Mouse (Mus musculus): ENCODE measurements around the gene Arhgap15.
"Not testable (repeated sequence)": the region's sequence is repeated elsewhere in the genome, so short reads cannot be mapped to it uniquely, and the experiment has no call there.

Arhgap15 gene

DNA sequence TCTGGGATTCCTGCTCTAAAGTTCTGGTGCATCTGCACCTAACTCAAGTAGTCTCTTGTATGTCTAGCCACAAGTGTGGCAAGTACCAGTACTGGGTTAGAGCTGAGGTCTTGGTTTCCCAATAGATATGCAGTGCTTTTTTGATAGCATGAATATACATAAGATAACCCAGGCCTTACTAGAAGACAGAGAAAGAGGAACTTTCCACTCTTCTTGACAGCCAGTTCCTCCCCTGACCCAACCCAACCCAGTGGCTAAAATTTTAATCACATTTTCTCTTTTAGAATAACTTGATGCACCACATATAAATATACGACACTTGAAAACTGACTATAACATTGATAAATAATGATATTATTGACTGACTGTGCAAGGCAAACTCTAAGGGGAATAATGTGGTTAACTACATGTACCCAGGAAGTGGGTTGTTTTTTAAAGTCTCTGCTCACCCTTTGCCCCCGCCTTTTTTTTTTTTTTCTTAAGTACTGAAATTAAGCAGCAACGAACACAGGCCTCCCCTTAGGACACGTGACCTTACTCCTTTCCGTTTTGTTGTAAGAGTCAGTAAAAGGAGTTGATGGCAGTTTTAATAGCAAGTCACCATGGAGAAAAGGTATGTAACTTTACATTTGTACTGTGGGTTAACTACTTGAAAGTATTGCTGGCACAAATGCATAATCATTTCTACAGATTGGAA lies at the start of gene Arhgap15:
Gene Arhgap15 (plus strand): TSS at position 538 of the 697 bp plus-strand sequence.
- no peak for DNase-seq

DNA sequence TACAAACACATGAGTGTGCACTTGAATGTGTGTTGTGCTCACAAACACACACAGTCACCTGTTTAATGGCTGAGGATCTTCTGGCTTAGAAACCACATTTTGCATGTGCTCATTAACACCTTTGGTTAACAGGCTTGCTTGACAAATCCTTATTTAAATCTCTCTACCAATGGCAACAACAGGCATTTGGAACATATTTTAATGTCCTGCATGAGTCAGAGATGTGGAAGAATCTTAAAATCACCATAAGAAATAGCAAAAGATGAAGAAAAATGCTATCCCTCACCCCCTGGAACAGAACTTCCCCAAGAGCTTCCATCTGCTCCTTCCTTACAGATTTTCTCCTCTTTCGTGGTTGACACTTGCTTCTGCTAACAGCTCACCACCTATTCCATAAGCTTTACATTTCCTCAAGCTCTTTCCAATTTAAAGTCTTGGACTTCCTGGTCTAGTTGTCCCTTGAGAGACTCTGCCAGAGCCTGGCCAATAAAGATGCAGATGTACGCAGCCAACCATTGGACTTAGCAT lies 35.9 kb upstream of the Arhgap15 start:
- no peak for DNase-seq

DNA sequence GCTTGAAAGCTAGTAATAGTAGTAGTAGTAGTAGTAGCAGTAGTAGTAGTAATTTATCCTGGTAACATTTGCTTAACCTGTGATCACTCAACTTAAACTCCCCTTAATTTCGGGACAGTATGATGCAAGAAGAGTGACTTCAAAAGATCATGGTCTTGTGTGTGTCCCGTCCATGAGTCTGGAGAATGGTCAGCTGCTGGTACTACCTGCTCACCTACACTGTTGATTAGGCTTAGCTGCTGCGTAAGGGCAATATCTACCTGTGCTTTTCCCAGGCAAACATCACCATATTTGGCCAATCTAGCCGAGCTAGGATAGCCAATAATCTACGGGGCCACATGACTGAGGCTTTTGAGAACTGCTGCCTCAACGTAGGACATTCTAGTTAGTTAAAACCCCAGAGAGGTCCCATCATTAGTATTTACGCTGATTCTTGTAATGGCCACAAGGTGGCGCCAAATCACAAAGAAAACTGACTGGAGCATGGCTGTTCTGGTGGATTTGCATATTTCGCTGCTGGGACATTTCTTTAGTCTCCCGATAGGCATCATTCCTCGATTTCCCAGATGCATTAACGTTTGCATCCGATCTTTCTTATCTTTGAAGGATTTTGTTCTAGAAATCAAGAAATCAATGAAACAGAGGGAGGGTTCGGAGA lies 26.0 kb upstream of the Arhgap15 start:
- peak; percentile 70 for DNase-seq

DNA sequence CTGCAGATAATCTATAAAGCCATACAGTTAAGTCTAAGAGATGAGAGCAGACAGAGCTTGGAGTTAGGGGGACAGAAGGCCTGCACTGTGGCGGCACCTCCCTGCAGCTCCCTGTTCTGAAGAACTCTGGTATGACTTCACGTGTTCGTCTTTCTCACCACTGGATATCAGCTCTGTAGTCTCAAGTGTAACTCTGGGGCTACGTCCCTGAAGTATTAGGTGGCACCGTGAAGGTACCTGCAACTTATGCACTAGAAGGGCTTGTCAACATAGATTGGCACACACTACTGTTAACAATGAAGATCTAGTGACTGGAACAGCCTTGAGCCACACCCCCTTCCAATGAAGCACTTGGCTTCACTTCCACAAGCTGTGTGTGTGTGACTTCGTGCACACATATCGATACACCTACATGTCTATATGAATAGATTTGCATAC lies 25.5 kb upstream of the Arhgap15 start:
- DNase-seq: no peak

DNA sequence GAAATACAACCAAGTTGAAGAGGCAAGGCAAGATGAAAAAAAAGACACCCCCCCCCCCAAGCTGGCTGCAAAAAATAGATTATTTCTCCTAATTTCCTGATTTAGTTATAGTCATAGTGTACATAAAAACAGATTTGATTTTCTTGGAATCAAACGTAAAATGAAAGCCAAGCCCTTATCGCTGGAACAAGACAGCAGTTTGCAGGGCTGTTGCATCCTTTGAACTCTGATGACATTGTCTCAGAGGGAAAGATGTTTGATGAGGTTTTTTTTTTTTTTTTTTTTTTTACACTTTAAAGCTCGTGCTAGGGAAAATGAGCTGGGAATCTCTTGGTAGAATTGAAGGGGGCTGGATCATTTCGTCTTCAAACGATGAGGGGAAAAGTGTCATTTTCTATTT lies 21.4 kb upstream of the Arhgap15 start:
- DNase-seq: no peak

DNA sequence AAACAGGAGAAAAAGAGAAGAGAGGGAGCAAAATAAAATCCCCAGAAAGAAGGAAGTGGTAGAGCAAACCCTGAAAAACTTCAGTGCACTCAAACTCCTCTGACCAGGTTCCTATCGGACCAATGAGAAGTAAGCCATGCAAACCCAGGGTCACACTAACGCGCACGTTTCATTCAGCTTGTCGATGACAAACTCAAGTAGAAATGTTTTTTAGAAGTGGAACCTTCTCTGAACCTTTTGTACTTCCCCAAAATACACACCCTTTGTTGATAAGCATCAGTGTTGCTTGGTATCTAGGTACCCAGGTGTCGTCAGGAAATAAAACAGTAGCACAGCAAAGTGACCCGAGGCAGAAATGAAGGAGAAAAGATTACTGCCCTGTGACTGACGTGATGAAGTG lies 20.9 kb upstream of the Arhgap15 start:
- DNase-seq: no peak

DNA sequence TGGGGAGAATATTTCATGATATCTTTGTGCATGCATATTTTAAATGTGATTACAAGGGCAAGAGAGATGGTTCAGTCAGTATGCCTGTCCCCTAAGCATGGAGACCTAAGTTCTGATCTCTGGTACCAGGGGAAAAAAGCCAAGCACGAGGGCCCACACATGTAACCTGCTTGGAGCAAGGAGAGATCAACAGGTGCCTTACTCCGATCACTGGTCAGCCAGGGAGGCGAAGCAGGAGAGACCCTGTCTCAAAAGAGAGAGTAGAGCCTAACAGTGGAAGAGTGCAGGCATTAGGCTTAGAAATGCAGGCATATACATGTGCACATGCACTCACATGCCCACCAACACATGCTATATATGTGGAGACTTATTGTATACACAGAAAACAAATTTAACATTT lies 19.8 kb upstream of the Arhgap15 start:
- DNase-seq: no peak

DNA sequence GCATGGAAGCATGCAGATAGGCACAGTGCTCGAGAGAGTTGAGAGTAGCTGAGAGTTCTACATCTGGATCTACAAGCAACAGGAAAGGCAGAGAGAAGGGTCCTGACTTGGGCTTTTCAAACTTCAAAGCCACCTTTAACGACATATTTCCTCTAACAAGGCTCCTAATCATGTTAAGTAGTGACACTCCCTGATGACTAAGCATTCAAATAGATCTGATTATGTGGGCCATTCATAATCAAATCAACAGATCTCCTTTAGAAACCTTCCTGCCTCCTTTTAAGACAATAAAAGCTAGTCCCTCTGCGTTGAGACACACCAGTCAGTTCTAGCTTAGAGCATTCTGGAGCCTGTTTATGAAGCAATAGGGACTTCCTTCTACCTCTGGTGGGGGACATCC lies 16.2 kb upstream of the Arhgap15 start:
- no peak for DNase-seq

DNA sequence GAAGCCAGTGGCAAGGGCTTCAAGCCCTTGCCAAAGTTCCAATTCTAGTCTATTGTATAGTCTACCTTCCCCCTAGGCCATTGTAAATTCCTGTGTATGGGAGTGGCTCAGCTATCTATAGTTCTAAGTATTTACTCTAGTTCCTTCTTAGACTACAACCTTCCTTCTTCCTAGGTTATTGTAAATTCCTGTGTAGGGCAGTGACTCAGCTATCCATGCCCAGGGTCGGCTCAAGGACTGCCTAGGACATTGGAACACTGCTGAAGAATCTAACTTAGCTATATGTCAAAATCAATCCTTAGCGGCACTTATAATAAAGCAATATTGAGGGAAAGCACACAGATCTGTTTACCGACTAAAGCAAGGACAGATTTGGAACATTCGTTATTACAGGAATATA lies 13.6 kb upstream of the Arhgap15 start:
- not testable (repeated sequence) for DNase-seq

DNA sequence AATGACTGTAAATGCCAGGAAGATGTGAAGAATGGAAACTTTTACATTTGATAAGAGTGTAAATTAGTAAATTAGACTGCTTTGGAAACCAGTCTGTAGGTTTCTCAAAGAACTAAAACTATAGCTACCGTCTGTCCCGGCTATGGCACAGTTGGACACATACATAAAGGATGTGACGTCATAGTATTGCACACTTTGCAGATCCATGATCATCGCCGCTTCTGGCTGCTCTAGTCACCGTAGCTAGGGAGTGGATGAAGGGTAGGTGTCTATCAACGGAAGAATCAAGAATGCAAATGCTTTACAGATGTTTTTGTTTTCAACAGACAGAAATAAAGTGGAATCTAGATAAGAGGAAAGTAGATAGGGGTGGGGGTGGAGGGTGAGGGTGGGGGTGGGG lies 11.1 kb upstream of the Arhgap15 start:
- no peak for DNase-seq

DNA sequence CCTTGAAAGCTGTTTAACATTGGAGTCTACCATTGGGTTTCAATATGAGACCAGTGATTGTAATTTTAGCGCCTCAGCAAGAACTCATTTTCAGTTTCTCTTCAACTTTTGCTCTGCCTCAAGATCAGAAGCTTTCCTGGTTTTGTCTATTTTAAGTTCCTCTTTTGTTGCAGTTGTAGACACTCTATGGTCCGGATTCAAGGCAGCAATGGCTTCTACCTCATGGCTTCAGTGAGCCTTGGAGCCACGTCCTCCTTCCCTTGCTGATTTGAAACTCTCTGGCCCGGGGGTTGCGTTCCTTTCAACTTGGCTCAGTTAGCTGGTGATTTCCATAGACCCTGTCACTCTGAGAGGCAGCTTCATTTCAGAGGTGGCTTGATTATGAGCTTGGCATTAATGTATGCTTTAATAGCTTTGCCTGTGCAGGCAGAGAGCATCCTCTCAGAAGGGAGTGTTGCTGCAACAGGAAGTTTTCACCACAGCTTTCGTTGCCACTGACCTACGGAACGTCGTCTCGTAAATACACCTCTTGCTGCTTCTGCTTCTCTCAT lies 10.0 kb upstream of the Arhgap15 start:
- DNase-seq: no peak

DNA sequence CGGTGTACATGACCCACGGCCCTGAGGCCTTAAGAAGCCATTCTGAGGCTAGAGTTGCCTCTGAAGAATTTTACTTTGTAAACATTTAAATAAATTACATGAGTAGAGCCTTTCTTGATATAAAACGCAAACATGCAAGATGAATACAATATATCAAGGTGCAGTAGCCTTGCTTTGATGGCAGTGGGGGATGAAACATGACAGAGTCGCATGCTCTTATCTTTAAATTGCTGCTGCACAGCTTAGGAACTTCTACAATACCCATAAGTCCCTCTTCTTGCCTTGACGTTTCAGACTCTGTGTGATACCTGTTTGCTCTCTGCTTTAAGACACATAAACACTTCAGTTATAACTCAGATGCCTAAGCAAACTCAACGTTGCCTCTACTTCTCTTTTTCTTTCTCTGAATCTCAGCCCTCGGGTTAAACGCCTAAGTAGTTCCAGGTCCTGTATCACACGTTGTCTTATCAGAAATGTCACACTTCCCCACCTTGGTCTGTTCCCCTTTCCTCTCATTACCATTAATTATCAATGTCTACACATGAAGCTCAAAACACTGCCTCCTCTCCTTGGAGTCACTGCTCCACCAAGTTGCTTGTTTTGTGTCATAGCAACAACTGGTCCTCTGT lies 9.3 kb upstream of the Arhgap15 start:
- DNase-seq: no peak

DNA sequence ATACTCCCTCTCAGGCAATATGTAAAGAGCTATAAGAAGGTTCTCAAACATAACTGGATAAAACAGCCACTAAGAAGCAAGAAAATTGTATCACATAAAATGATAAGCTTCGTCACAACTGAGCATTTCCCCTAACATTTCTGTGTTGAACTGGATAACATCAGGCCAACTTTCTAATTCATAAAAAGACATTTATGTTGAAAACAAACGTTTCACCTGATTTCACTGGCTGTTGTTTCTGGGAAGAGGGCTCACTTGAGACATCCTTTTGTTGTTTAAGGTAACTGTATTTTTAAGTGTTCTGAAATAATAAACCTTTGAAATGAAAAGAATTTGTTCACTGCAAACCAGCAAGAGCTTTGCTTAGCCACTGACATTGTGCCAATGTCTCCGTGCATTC lies 697 bp downstream of the Arhgap15 start:
- no peak for DNase-seq

DNA sequence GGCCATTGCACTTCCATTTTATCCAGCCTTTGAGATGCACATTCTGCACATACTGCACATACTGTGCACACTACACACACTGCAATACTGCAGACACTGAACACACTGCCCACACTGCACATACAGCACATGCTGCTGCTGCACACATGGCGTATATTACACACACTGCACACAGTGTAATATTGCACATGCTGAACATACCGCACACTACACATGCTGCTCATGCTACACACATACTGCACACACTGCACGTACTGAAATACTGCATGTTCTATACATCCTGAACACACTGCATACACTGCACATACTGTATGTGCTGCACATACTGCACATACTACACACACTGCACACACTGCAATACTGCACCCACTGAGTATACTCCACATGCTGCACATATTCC lies 7.3 kb downstream of the Arhgap15 start:
- no peak for DNase-seq

DNA sequence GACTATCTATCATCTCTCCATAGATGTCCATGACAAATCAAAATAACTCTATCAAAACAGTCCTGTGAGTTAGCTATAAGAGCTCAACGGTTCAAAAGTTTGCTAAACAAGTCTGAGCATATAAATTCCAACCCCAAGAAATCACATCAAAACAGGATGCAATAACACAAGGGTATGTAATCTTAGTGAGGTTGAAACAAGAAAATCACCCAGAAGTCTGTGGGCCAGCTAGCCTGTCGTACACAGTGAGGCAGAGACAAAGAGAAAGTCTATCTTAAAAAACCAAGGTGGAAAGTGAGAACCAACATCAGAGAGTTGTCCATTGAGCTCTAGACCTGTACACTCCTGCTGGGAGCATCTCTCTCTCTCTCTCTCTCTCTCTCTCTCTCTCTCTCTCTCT lies 8.0 kb downstream of the Arhgap15 start:
- no peak for DNase-seq

DNA sequence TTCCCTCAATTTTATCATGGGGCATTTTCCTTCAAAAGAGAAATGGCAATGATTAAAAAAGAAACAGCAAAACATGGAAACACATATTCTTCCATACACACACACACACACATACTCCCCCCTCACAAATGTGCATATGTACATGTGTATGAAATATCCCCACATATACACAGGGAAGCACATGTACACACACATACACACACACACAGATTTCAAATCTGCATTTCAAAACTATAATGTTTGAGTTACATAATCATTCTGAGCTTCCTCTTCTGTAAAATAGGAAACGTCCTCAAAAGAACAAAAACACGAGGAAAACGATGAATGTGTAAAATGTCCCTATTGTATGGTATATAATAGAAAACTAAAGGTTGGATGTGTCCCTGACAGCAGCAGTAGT lies 13.1 kb downstream of the Arhgap15 start:
- no peak for DNase-seq

DNA sequence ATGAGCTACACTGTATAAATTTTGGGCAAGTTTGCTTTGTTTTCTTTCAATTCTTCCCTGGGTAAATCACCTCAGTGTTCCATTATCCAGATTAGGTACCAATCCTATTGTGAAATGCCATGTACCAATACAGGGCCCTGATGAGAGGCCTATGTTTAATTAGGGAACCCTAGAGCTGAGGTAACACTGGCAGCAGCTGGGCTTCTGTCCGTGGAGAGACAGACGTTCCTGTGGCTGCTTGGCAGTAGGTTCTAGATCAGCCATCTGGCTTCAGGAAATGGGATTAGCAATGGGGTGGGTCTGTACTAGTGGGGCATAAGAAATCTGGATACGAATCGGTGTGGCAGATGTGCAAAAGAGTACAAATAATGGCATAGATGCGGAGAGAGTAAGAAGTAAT lies 14.7 kb downstream of the Arhgap15 start:
- DNase-seq: no peak

DNA sequence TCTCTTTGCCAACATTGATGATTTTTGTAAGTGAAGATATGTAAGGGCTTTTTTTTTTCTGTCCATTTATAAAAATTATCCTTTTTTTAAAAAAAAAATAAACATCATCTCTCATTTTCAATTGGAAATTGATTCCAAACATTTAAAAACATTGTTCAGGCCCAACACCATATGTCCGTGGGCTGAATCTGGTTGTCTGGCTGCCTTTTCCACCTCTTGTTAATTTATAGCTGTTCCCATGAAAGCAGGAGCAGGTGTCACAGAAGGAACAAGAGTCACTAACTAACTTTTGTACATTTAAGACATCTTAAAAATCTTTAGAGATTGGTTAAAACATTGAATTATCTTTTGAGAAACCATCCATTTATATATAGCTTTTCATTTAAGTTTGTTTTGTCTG lies 15.8 kb downstream of the Arhgap15 start:
- no peak for DNase-seq

DNA sequence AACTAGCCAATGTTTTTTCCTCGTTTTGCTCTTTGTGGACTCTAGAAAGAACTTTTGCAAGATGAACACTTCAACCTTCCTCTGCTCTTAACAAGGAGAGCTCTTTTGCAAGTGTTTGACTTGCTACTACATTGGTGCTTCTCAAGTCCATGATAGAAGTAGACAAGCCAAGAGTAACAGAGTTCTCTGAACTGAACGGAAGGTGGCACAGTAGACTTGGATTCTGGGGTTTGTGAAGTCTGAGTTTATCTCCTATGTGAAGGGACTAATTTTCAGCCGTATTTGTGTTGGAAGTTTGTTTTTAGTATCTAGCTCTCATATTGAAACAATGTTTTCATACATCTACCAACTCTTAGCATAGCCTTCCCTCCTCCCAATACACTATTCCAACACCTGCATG lies 17.6 kb downstream of the Arhgap15 start:
- no peak for DNase-seq

DNA sequence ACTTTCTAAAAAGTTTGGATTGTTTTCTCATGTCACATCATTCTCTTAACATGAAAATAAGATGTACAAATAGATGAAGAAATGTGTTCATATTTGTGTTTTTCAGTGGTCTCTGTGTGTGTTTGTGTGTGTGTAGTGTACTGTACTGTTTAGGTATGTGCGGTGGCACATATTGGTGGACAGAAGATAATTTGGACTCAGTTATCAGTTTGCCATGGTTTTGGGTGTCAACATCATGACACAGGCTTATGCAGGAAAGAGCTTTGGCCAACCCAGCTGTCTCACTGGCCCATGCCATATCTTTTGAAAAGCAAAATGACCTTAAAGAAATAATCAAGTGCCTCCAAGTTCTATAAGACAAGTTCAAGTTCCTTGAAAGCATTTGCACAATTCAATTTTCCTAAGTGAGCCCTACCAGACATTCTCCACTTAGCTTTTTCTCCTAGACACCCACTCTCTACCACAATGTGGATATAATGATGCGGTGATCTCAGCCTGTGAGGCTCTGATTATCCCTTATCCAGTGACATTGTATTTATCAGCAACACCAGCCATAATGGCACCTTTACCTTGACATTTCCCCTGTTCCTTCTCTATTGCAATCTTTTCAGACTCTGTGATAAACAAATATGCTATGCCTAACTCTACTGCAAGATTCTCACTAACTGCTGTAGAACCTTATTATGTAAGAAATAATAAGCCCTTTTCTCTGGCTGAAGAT lies 21.4 kb downstream of the Arhgap15 start:
- no peak for DNase-seq

DNA sequence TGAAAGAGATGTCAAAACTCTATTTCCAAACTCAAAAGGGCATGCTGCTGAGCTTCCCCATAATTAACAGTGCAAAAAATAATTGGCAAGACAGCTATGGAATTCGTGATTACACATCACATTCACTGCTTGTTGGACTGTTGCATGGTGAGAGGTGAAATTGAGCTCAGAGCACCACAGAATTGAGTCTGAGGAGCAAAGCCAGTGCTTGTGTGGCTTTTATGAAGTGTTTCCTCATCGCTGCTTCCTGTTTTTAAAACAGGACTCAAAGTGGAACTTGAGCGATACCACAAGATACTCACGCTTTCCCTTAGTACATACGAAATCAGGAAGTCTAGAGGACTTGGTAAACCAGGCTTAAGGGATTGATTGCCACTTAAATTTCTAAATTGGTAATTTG lies 24.0 kb downstream of the Arhgap15 start:
- DNase-seq: peak; percentile 47

DNA sequence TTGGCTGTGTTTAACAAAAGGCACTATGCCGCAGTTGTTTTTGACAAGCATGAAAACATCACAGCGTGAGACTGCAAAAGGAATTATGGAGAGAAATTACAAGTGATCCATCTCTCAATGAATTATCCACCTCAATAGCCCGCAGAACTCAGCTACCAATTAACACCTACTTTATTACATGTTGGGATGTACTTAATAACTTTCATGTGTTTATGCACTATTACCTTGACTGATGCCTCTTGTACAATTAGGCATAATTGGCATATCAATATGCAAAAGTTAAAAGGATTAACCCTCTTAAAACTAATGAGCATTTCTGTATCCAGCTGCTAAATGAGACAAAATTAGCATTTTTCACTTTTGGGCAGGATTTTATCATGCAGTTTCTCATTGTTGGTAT lies 33.5 kb downstream of the Arhgap15 start:
- no peak for DNase-seq

All from lung, postnatal 10 days (tissue).